Mouse (Mus musculus): ENCODE measurements around the gene Spns3. TPM values are rescaled to one million over a fixed set of nuclear protein-coding genes. Genes with fewer than 3 reads are reported as not detected.

Gene Spns3
- total RNA-seq, 2 experiments from 2014 or later: 0.25 to 0.27 TPM

DNA sequence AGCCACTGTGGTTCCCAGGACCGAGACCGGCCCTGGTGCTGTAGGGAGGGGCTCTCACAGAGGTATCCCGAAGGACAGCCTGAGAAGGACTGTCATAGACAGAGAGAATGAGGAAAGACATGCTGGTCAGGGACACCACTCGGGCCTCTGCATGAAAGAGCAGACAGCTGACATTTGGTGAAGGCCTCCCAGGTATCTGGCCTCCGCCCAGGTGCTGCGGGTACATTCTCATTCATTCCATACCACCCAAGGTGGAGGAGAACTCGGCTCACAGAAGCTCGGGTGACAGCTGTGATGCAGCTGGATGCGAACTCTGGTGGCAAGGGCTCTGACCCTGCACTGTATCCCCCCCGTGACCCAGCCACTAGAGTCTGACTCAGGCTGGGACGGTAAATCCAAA is 64.3 kb downstream of the Spns3 start:
- DNase-seq (ENCODE audit: low spot score in 2 of 2): no peak

DNA sequence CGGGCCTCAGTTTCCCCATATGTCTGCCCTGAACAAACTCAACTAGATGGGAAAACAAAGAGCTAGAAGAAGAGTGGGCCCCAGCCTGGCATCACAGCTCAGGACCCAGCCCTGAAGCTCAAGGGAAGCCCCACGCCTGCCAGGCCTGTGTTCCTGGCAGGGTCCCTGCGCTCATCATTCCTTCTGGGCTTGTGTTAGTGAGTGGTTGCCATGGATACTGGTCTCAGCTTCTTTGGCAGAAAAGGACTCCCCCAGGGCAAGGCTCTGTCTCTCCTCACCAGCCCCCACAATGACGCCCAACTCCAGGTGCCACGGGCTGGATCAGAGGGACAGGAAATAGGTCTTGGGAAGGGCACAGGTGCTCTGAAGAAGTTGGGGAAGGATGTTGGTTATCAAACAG is 65.1 kb downstream of the Spns3 start:
- DNase-seq (ENCODE audit: low spot score in 2 of 2): peak; percentile 54 to 80

GRCm38 (mm10) chr11:72484549-72484948 is 65.8 kb downstream of the Spns3 start:
- no peak for DNase-seq (ENCODE audit: low spot score in 2 of 2)

- no peak for DNase-seq (ENCODE audit: low spot score in 2 of 2)
Measured at GRCm38 (mm10) chr11:72481952-72482351, 68.4 kb downstream of the Spns3 start.

DNA sequence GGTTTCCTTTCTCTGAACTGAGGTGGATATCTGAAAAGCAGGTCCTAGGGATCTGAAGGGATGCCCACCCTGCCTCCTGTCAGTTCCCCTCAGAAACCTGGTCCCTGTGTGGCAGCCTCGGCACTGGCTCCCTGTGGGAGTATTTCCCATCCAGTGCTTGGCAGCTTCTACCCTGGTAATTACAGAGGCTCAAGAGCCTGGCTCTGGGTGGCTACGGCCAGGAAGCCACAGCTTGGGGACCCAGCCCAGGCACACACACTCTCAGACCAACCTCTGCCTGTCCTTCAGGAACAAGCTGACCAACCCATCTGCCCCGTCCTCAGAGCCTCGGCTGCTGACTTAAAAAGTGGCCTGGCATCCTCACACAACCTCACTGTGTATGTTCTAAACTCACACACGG is 69.0 kb downstream of the Spns3 start:
- no peak for DNase-seq (ENCODE audit: low spot score in 2 of 2)

DNA sequence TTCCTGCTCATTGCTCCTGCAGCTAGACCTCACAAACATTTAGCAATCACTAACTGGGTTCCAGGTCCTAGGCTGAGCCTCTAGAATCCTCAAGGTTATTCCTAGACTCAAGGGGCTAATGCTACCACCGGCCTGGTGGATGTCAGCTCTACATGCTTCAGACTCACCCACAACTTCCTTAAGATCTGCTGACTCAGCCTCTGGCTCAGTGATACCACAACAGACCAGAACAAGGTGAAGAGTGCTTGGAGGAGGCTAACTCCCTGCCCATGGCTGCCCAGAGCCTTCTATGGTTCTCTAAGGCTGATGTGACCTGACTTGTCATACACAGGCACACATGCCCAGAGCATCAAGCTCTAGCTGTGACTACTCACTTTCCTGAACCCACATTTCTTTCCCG is 70.8 kb downstream of the Spns3 start:
- no peak for DNase-seq (ENCODE audit: low spot score in 2 of 2)

GRCm38 (mm10) chr11:72478228-72478627 is 72.1 kb downstream of the Spns3 start:
- no peak for DNase-seq (ENCODE audit: low spot score in 2 of 2)

DNA sequence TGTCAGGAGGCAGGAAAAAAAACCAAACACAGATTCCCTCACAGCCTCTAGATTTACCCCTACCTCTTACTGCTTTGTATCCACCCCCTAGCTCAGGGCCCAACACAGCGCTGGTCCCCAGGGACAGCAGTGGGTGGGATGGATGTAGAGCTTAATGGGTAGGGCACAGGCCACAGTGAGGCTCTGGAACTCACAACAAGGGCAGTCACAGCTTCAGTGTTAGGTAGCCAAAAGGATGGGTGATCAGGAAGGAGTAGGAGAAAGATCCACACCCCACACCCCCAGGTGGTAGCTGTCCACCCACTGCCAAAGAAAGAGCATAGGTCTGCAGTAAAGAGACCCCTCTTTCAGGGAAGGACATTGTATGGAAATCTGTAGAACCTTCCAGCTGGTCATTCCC is 72.7 kb downstream of the Spns3 start:
- no peak for DNase-seq (ENCODE audit: low spot score in 2 of 2)

DNA sequence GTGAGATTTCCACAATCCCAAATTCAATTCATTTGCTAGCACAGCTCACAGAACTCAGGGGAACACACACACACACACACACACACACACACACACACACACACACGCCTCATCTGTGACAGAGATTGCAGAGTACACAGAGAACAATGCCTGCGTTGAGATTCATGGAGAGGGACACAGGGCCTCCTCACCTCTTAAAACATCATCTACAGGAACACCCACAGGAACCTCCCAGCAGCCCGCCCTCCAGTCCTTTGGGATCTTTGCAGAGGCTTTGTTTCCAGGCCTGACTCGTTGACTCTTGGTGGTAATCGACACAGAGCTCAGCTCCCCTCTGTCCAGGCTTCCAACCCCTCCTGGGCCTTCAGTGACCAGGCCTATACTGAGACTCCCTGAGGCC is 73.1 kb downstream of the Spns3 start:
- DNase-seq (ENCODE audit: low spot score in 2 of 2): no peak

GRCm38 (mm10) chr11:72476074-72476625 is 74.2 kb downstream of the Spns3 start:
- no peak for DNase-seq (ENCODE audit: low spot score in 2 of 2)

- DNase-seq (ENCODE audit: low spot score in 2 of 2): no peak
Measured at GRCm38 (mm10) chr11:72475408-72475807, 74.9 kb downstream of the Spns3 start.

DNA sequence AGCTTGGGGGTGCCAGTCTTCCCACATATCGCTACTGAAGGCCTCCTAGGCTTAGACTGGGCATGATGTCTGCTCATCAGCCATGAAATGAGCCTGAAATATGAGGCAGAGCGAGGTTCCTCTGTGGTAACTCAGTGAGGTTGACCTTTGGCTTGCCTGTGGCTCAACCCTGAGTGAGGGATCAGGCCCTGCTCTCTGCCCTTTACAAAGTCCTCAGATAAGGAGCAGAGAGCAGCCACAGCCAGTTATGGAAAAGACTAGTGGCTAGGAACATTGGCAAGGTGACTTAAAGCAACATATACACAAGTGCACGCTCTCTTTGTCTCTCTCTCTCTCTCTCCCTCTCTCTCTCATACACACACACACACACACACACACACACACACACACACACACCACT is 75.4 kb downstream of the Spns3 start:
- no peak for DNase-seq (ENCODE audit: low spot score in 2 of 2)

DNA sequence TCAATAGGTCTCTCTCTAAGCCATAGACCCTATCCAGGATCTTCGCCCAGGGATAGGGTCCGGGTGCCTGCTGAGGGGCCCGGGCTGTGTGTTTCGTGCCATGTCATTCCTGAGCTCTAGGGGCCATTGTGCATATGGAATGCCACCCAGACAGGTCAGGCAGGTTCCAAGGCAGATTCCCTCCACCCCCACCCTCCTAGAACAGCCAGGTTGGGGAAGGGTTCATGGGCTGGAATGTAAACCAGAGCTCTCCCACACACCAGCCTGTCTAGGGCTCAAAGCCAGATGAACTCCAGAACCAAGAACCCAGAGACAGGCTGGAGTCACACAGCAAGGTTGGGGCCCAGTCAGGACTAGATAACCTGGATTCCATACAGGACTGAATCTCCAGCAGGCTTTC is 76.8 kb downstream of the Spns3 start:
- no peak for DNase-seq (ENCODE audit: low spot score in 2 of 2)

- no peak for DNase-seq (ENCODE audit: low spot score in 2 of 2)
Measured at GRCm38 (mm10) chr11:72471381-72471780, 78.9 kb downstream of the Spns3 start.

GRCm38 (mm10) chr11:72470004-72470403 is 80.3 kb downstream of the Spns3 start:
- no peak for DNase-seq (ENCODE audit: low spot score in 2 of 2)

DNA sequence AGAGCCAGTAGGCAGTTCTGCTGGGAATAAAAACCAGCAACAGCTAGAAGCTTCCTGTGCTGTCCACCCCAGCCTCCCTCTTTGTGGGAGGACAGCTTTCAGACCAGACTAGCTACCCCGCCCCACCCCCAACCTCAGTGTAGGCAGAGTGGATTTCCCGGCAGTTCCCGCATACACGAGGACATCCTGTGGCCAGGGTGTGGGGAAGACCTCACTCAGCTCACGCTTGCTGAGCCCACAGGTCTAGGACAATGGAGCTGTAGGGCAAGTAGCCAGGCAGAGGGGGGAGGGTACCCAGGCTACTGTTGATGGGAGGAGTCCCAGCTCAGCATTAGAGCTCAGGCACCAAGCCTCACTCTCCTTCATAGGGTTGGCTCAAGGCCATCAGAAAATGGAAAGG is 81.1 kb downstream of the Spns3 start:
- no peak for DNase-seq (ENCODE audit: low spot score in 2 of 2)

GRCm38 (mm10) chr11:72468525-72468924 is 81.8 kb downstream of the Spns3 start:
- DNase-seq (ENCODE audit: low spot score in 2 of 2): no peak

GRCm38 (mm10) chr11:72466694-72467507 is 83.4 kb downstream of the Spns3 start:
- no peak for DNase-seq (ENCODE audit: low spot score in 2 of 2)

DNA sequence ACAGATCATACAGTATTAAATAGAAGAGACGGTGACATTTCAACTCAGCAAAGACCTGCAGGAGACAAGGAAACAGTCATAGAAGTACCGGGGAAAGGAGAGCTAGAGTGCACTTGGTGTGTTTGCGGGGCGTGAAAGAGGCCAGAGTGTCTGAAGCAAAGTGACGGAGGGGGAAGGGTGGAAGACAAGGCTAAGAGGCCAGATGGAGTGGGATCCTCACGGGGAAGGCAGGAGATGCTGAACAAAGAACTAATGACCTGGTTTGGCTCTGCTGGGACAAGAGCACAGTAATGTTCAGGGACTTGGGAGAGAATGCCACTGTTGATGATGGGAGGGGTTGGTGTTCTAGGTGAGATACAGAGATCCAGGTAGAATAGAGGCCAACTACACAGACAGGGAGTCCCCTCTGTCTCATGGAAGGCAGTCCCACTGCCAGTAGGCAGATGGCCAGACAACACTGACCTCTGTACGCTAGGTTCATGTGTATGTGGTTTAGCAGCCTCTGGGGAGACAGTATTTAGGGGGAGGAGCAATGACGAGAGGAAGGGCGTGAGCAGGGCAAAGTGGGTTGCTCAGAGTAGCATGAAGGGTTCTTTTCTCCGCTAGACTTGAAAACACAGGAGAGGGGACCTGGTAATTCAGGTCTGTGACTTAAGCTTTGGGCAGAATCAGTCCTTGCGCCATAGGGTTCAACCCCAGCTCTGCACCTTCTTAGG is 84.2 kb downstream of the Spns3 start:
- no peak for DNase-seq (ENCODE audit: low spot score in 2 of 2)

GRCm38 (mm10) chr11:72464821-72465220 is 85.5 kb downstream of the Spns3 start:
- no peak for DNase-seq (ENCODE audit: low spot score in 2 of 2)

GRCm38 (mm10) chr11:72461500-72461981 is 88.8 kb downstream of the Spns3 start:
- no peak for DNase-seq (ENCODE audit: low spot score in 2 of 2)

DNA sequence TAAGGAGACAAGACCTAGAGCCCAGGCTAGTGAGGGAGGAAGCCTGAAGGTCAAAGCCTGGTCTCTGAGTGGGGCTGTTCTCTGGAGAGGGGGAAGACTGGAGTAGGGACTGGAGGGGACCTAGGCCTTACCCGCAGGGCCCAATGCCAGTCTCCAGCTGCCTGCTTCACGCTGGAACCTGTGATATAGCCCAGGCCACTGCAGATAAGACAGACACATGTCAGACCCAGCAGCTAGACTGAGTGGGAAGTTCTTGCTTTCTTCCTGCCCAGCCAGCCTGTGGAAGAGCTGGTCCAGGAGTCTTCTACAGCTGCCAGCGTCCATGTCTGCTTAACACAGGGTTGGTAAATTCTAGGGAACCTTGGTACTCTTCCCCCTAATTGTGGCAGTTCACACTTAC is 91.8 kb downstream of the Spns3 start:
- DNase-seq (ENCODE audit: low spot score in 2 of 2): no peak

All from layer of hippocampus, adult 18-20 months (tissue).